Mouse (Mus musculus) forebrain, embryonic 11.5 days (tissue): ENCODE measurements around the gene Sept10. TPM values are rescaled to one million over a fixed set of nuclear protein-coding genes. Genes with fewer than 3 reads are reported as not detected.
"Not testable (repeated sequence)": the region's sequence is repeated elsewhere in the genome, so short reads cannot be mapped to it uniquely, and the experiment has no call there.

ENCODE experiments used
- ATAC-seq: fragments of 200-750 bp; cut with Nextera tagmentation; replicated peaks from 2 replicates; pipeline ENCODE4 v1.8.0; 2017; ENCODE audit warnings: moderate TSS enrichment; ENCODE audit not compliant: low FRiP score
- DNase-seq: peaks from one replicate; pipeline ENCODE4 v3.0.0-alpha.2; 2017; ENCODE audit warnings: low spot score
- H3K27ac ChIP-seq: fragments of 300-500 bp; sonication (generic); 2 replicates; pipeline ENCODE4 v1.5.1; 2014; ENCODE audit warnings: low read depth, low read length
- H3K27me3 ChIP-seq: fragments of 300-500 bp; sonication (generic); 2 replicates; pipeline ENCODE4 v1.6.1; 2014; ENCODE audit warnings: mild to moderate bottlenecking, low read length, mixed read lengths; ENCODE audit not compliant: control insufficient read depth, insufficient read depth
- H3K36me3 ChIP-seq: fragments of 300-500 bp; sonication (generic); 2 replicates; pipeline ENCODE4 v1.6.1; 2014; ENCODE audit warnings: mild to moderate bottlenecking, low read length, moderate library complexity, mixed read lengths; ENCODE audit not compliant: control insufficient read depth, insufficient read depth
- H3K4me1 ChIP-seq: fragments of 300-500 bp; sonication (generic); replicated peaks from 2 replicates; pipeline ENCODE4 v1.6.1; 2014; ENCODE audit warnings: low read length, mixed read lengths; ENCODE audit not compliant: control insufficient read depth, insufficient read depth
- H3K4me2 ChIP-seq: fragments of 300-500 bp; sonication (generic); 2 replicates; pipeline ENCODE4 v1.6.1; 2014; ENCODE audit warnings: low read depth, mild to moderate bottlenecking, low read length, moderate library complexity, mixed read lengths; ENCODE audit not compliant: severe bottlenecking
- H3K4me3 ChIP-seq: fragments of 300-500 bp; sonication (generic); 2 replicates; pipeline ENCODE4 v1.5.1; 2014; ENCODE audit warnings: low read depth, low read length
- H3K9ac ChIP-seq: fragments of 300-500 bp; sonication (generic); 2 replicates; pipeline ENCODE4 v1.6.1; 2014; ENCODE audit warnings: low read length
- H3K9me3 ChIP-seq: fragments of 300-500 bp; sonication (generic); 2 replicates; pipeline ENCODE4 v1.6.1; 2016; ENCODE audit warnings: low read length, mixed read lengths; ENCODE audit not compliant: control insufficient read depth
- WGBS: fragments of 180-500 bp; shearing (Covaris S2); extraction: QIAGEN DNeasy Blood & Tissue Kit; methylation state at CpG from one replicate; pipeline ENCODE4 v1.1.7; 2014; 5-methylcytosine and 5-hydroxymethylcytosine counted together
- polyA plus RNA-seq: library from polyadenylated mRNA; unstranded; fragments of >200 nt; fragmentation: Nextera tagmentation; extraction: Ambion mirVana; gene quantifications from 2 replicates; pipeline ENCODE4 v1.2.1, GENCODE M21; 2014

The Sept10 gene
- polyA plus RNA-seq, 1 experiment from 2014 or later, result 37.3 TPM

DNA sequence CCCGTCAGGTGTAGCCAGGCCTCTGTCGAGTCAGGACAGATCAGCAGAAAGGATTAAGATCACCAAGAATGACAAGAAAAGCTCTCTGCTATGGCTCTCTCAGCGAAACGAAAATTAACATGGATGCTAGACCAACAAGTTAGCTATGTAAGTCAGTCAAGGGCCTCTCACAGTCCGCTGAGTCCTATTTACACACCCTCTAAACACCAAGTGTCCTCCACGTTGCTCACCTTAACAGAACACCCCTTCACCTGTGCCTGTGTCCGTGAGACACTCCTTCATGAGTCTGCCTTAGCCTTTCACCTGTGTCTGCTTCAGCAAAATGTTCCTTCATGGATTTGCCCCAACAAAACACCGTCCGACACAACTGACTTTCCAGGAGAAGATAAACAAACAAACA lies 108.3 kb downstream of the Sept10 start:
- Histone ChIP-seq H3K9ac (no peak overlapping the region), H3K9me3 (no peaks in the 10 kb centered on the region), H3K4me1 (no peaks in the 10 kb centered on the region), H3K27me3 (no peaks in the 10 kb centered on the region), H3K27ac (no peak overlapping the region), H3K4me3 (no peak overlapping the region), H3K36me3 (no peaks in the 10 kb centered on the region), H3K4me2 (no peak overlapping the region)
- ATAC-seq (no peak), DNase-seq (no peak)
- WGBS, result 85% methylated on average over 9 of the region's 9 CpGs

GRCm38 (mm10) chr10:59112755-59113154 lies 108.9 kb downstream of the Sept10 start:
- no peak overlapping the region for H3K27ac ChIP-seq
- H3K9ac ChIP-seq, result no peak overlapping the region
- no peaks in the 10 kb centered on the region for H3K4me1 ChIP-seq
- H3K4me3 ChIP-seq, result no peak overlapping the region
- 96% methylated on average over 8 of the region's 8 CpGs for WGBS
- ATAC-seq (no peak), DNase-seq (no peak)
- no peaks in the 10 kb centered on the region for H3K36me3 ChIP-seq
- no peaks in the 10 kb centered on the region for H3K27me3 ChIP-seq
- no peak overlapping the region for H3K4me2 ChIP-seq
- H3K9me3 ChIP-seq, result no peaks in the 10 kb centered on the region

DNA sequence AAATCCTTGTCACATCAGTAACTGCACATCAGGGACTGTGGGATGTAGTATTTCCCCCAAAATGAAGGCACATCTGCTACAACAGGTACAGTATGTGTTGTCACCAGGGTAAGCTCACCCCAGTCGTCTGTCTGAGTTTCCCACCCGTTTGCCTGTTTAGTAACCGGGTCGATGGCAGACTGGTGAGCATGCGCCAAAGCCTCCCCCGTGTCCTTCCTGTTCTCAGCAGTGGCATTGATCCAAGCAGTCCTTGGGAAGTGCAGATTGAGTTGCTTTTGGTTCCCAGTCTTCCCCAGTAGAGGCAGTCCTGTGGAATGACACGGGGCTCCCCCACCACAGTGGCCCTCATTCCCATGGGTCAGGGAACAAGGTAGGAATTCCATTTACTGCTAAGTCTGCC lies 111.3 kb downstream of the Sept10 start:
- WGBS, result 92% methylated on average over 7 of the region's 7 CpGs
- Histone ChIP-seq H3K9ac (no peak overlapping the region), H3K27ac (no peak overlapping the region), H3K4me2 (no peak overlapping the region), H3K9me3 (no peaks in the 10 kb centered on the region), H3K27me3 (no peaks in the 10 kb centered on the region), H3K36me3 (no peaks in the 10 kb centered on the region), H3K4me3 (no peak overlapping the region), H3K4me1 (no peaks in the 10 kb centered on the region)
- ATAC-seq (no peak), DNase-seq (no peak)

GRCm38 (mm10) chr10:59109015-59109414 lies 112.6 kb downstream of the Sept10 start:
- no peak overlapping the region for H3K27ac ChIP-seq
- ATAC-seq (0 out of 2 replicates have a peak, but pooled peaks have one; percentile 51), DNase-seq (peak; percentile 83)
- H3K9me3 ChIP-seq, result no peaks in the 10 kb centered on the region
- H3K4me1 ChIP-seq, result no peaks in the 10 kb centered on the region
- H3K4me2 ChIP-seq, result no peak overlapping the region
- 32% methylated on average over 2 of the region's 2 CpGs for WGBS
- no peak overlapping the region for H3K9ac ChIP-seq
- H3K36me3 ChIP-seq, result no peaks in the 10 kb centered on the region
- no peak overlapping the region for H3K4me3 ChIP-seq
- no peaks in the 10 kb centered on the region for H3K27me3 ChIP-seq

DNA sequence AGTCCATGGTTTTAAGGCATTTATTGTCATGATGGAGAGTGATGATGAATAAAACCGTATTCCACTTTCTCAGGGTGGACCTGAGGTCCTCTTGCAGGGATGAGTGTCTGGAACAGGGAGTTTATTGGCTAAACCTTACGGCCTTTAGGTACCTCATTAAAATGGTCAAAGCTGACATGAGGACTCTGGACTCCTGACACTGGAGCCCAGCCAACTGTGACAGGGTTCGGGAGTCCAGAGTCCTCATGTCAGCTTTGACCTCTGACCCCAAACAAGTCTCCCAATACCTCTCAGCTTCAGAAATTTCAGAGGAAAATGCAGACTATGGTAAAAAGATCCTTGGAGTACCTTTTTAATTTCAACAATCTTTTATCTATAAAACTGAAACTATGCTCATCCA lies 115.0 kb downstream of the Sept10 start:
- ATAC-seq (no peak), DNase-seq (no peak)
- Histone ChIP-seq H3K9ac (no peak overlapping the region), H3K36me3 (no peaks in the 10 kb centered on the region), H3K27me3 (no peaks in the 10 kb centered on the region), H3K9me3 (no peaks in the 10 kb centered on the region), H3K27ac (no peak overlapping the region), H3K4me3 (no peak overlapping the region), H3K4me1 (no peaks in the 10 kb centered on the region), H3K4me2 (no peak overlapping the region)
- 77% methylated on average over 3 of the region's 3 CpGs for WGBS

DNA sequence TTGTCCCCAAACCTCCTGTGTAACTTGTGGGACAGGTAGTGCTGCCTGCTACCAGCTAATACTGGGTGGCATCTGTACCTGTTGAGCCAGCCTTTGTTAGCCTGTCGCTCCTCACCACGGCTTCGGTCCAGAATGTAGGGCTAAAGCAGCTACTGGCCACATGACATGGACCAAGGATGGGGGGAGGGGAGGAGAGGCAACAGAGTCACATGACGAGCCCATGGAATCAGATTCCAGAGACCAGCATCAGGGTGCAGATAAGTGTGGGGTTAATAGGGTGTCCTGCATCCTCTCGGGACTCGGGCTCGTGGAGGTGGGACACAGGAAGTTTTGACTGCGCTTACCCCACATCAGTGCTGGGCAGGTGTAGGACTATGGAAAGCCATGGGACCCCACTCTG lies 115.8 kb downstream of the Sept10 start:
- Histone ChIP-seq H3K4me2 (no peak overlapping the region), H3K4me1 (no peaks in the 10 kb centered on the region), H3K9me3 (no peaks in the 10 kb centered on the region), H3K4me3 (no peak overlapping the region), H3K27ac (no peak overlapping the region), H3K36me3 (no peaks in the 10 kb centered on the region), H3K9ac (no peak overlapping the region), H3K27me3 (no peaks in the 10 kb centered on the region)
- WGBS, result 84% methylated on average over 8 of the region's 8 CpGs
- DNase-seq (no peak), ATAC-seq (no peak)

- ATAC-seq, result no peak
These were observed 117.0 kb downstream of the Sept10 start for GRCm38 (mm10) chr10:59104683-59105082.

DNA sequence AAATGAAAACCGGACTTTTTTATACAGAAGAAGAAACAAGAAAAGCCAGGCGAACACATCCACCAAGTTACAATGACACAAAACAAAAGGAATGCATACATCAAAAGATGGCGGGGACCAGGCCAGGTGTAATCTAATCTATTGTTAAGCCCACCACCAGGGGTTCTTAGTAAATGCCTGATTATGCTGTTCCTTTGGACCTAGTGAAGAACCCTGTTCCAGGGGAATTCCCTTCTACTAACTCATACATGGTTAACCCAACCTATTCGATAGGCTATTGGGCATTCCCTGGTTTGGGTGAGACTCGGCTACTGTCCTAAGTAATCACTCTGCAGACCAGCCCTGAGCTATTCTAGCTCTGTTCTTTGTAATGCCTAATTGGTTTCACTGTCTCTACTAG lies 118.6 kb downstream of the Sept10 start:
- not testable (repeated sequence) for H3K4me1 ChIP-seq, H3K4me2 ChIP-seq, DNase-seq, H3K4me3 ChIP-seq, H3K9me3 ChIP-seq, H3K36me3 ChIP-seq, H3K9ac ChIP-seq, H3K27ac ChIP-seq, ATAC-seq, H3K27me3 ChIP-seq
- 85% methylated on average over 5 of the region's 5 CpGs for WGBS

More at GRCm38 (mm10) chr10:59104683-59105082, 117.0 kb downstream of the Sept10 start:
- no peak overlapping the region for H3K4me2 ChIP-seq
- H3K27ac ChIP-seq, result no peak overlapping the region
- 86% methylated on average over 5 of the region's 5 CpGs for WGBS
- no peaks in the 10 kb centered on the region for H3K27me3 ChIP-seq
- no peaks in the 10 kb centered on the region for H3K36me3 ChIP-seq
- H3K4me3 ChIP-seq, result no peak overlapping the region
- H3K9me3 ChIP-seq, result no peaks in the 10 kb centered on the region
- no peaks in the 10 kb centered on the region for H3K4me1 ChIP-seq
- DNase-seq, result no peak
- H3K9ac ChIP-seq, result no peak overlapping the region

DNA sequence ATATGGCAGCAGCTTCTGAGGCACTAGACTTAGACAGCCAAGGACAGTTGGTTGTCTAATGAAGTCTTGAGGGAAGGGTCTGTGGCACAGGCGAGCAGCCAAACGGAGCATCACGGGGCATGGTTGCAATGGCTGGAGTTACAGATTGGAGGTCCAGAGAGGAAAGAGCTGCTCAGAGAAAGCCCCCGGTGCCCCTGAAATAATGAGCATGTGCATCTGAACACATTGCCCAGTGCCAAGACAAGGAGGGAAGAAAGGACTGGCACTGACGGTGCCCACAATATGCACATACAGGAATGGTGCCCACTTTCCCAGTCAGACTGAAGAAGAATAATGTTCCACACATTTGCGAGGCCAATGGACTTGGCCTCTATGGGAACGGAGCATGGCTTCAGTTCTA lies 129.7 kb downstream of the Sept10 start:
- DNase-seq (no peak), ATAC-seq (no peak)
- Histone ChIP-seq H3K9ac (no peak overlapping the region), H3K27ac (no peak overlapping the region), H3K36me3 (no peaks in the 10 kb centered on the region), H3K4me2 (no peak overlapping the region), H3K4me3 (no peak overlapping the region), H3K27me3 (no peaks in the 10 kb centered on the region), H3K4me1 (peaks cover 18% of the 10 kb centered on the region), H3K9me3 (no peaks in the 10 kb centered on the region)
- WGBS, result 90% methylated on average over 7 of the region's 7 CpGs
